Mouse (Mus musculus) T-helper 2 cell (primary cell): ENCODE data around the gene Gjb5.

Experiments
- in situ Hi-C: fragments of 300-600 bp; cut with MboI, MseI; formaldehyde crosslinking; loops from one replicate; pipeline ENCODE4 v1.15.1; 2025; ENCODE audit warnings: high pct_unique_total_duplicates

Gene Gjb5

DNA sequence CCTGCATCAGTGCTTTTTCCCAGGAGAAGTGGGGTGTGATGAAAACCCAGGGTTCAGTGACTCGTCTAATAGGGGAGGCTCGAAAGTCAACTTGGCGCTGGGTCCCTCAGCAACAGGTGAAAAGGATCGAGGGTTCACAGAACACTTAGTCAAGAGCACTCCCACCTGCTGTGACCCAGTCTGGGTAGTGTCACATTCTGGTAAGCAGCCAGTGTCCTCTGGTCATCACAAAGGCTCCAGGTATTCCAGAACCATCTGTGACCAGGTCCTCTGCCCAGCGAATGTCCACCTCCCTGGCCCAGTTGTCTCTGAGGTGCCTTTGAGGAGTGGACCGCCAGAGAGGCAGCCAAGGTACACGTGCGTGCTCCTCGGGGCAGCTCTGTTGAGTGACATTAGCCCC is 46.4 kb downstream of the Gjb5 start:
- in situ Hi-C loops = loop anchor here (5.0 kb wide), 1 partner anchor 69 kb away; the partner anchor contains the start of gene Smim12

DNA sequence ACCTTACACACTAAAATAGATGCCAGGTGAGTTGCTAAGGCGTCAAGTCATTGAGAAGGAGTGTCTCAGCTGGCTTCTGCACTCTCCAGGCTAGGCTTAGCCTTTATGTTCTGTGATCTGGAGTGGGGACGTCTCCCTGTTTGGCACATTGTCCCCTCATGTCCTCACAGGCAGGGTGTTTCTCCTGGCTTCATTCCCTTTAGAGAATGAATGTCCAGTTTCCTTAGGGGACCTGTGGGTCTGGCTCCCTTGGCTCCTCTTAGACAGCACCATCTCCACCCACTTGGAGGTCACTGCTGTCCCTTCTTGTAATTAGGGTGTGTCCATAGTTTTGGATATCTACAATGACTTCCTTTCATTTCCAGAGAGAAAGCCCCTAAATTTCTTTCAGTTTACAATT is 51.1 kb downstream of the Gjb5 start:
- in situ Hi-C loops = no loop called here
